Mouse (Mus musculus) CH12.LX (cell line): ENCODE measurements around the gene Dtnb. TPM values are rescaled to one million over a fixed set of nuclear protein-coding genes. Genes with fewer than 3 reads are reported as not detected.

Experiments used
- DNase-seq: peaks from one replicate; pipeline ENCODE4 v3.0.0-alpha.2; 2013; ENCODE audit errors: extremely low read depth
- H3K27ac ChIP-seq: 2 replicates; pipeline ENCODE4 v1.5.1; 2012; ENCODE audit warnings: low read depth, mild to moderate bottlenecking, control low read depth, moderate library complexity; ENCODE audit not compliant: insufficient read depth
- H3K27me3 ChIP-seq: replicated peaks from 2 replicates; pipeline ENCODE3; 2012; ENCODE audit warnings: inconsistent platforms
- H3K36me3 ChIP-seq, 2 experiments: replicated peaks in 1 of 2; 2 replicates each; pipeline versions ENCODE3 to v1.6.1; 2012; ENCODE audit warnings: inconsistent platforms in 1 of 2, low read length in 1 of 2, mild to moderate bottlenecking in 1 of 2, mixed read lengths in 1 of 2, moderate library complexity in 1 of 2; ENCODE audit not compliant: control insufficient read depth in 1 of 2, insufficient read depth in 1 of 2
- H3K4me1 ChIP-seq, 2 experiments: 2 replicates each; pipeline ENCODE4 v1.6.1; 2012; ENCODE audit warnings: inconsistent platforms in 1 of 2, moderate library complexity in 1 of 2; ENCODE audit not compliant: insufficient read depth in 2 of 2, control insufficient read depth in 1 of 2
- H3K4me2 ChIP-seq: 2 replicates; pipeline ENCODE4 v1.6.1; 2012; ENCODE audit warnings: low read depth, mild to moderate bottlenecking, control low read depth; ENCODE audit not compliant: poor library complexity, insufficient read depth, severe bottlenecking
- H3K4me3 ChIP-seq, 3 experiments: fragments of 150-350 bp in 1 of 3; sonication (generic) in 1 of 3; replicated peaks in 1 of 3; 2 replicates each; pipeline versions ENCODE3 to v1.5.1; 2011 to 2012; ENCODE audit warnings: low read depth in 2 of 3, low read length in 2 of 3, mild to moderate bottlenecking in 2 of 3, moderate library complexity in 2 of 3, control low read depth in 1 of 3, improper control_type of control experiment in 1 of 3, inconsistent platforms in 1 of 3, mixed read lengths in 1 of 3; ENCODE audit not compliant: poor library complexity in 1 of 3
- H3K79me2 ChIP-seq: replicated peaks from 2 replicates; pipeline ENCODE4 v1.6.1; 2012; ENCODE audit warnings: mild to moderate bottlenecking, moderate library complexity; ENCODE audit not compliant: control insufficient read depth, poor library complexity, insufficient read depth, severe bottlenecking; ENCODE audit errors: extremely low read depth
- H3K9ac ChIP-seq: 2 replicates; pipeline ENCODE4 v1.6.1; 2012; ENCODE audit warnings: low read depth, mild to moderate bottlenecking, control low read depth, moderate library complexity; ENCODE audit not compliant: insufficient read depth
- H3K9me3 ChIP-seq: replicated peaks from 2 replicates; pipeline ENCODE3; 2012; ENCODE audit warnings: low read length, inconsistent platforms, mixed read lengths
- BHLHE40 ChIP-seq: IDR thresholded peaks from 2 replicates; pipeline ENCODE4 v1.6.1; 2011; ENCODE audit warnings: mild to moderate bottlenecking, low read depth, low read length, improper control_type of control experiment
- CHD1 ChIP-seq: IDR thresholded peaks from 2 replicates; pipeline ENCODE4 v1.6.1; 2012; ENCODE audit warnings: low read depth, low read length, improper control_type of control experiment, inconsistent platforms
- CHD2 ChIP-seq: IDR thresholded peaks from 2 replicates; pipeline ENCODE4 v1.6.1; 2011; ENCODE audit warnings: low read length, improper control_type of control experiment
- CTCF ChIP-seq, 2 experiments: IDR thresholded peaks in 1 of 2; conservative IDR thresholded peaks in 1 of 2; 2 replicates each; pipeline ENCODE4 v1.5.1; 2011 to 2012; ENCODE audit warnings: low read depth in 2 of 2, low read length in 2 of 2, improper control_type of control experiment in 1 of 2, inconsistent platforms in 1 of 2, mild to moderate bottlenecking in 1 of 2, moderate library complexity in 1 of 2
- E2F4 ChIP-seq: IDR thresholded peaks from 2 replicates; pipeline ENCODE4 v1.6.1; 2011; ENCODE audit warnings: low read depth, low read length, improper control_type of control experiment; ENCODE audit not compliant: insufficient replicate concordance
- HCFC1 ChIP-seq: IDR thresholded peaks from 2 replicates; pipeline ENCODE4 v1.6.1; 2012; ENCODE audit warnings: low read depth, mild to moderate bottlenecking, inconsistent platforms, low read length, improper control_type of control experiment
- JUND ChIP-seq: conservative IDR thresholded peaks from 2 replicates; pipeline ENCODE4 v1.6.1; 2011; ENCODE audit warnings: low read depth, low read length, improper control_type of control experiment
- MAX ChIP-seq: IDR thresholded peaks from 2 replicates; pipeline ENCODE4 v1.6.1; 2011; ENCODE audit warnings: low read length, improper control_type of control experiment
- MAZ ChIP-seq: IDR thresholded peaks from 2 replicates; pipeline ENCODE4 v1.6.1; 2012; ENCODE audit warnings: low read depth, mild to moderate bottlenecking, inconsistent platforms, low read length, improper control_type of control experiment, moderate library complexity
- MXI1 ChIP-seq: IDR thresholded peaks from 2 replicates; pipeline ENCODE4 v1.6.1; 2011; ENCODE audit warnings: mild to moderate bottlenecking, low read depth, low read length, improper control_type of control experiment
- MYC ChIP-seq: IDR thresholded peaks from 2 replicates; pipeline ENCODE4 v1.6.1; 2011; ENCODE audit warnings: low read depth, mild to moderate bottlenecking, improper control_type of control experiment, low read length
- POLR2A ChIP-seq: IDR thresholded peaks from 2 replicates; pipeline ENCODE4 v1.6.1; 2011; ENCODE audit warnings: low read depth, mild to moderate bottlenecking, improper control_type of control experiment, low read length
- RAD21 ChIP-seq: IDR thresholded peaks from 2 replicates; pipeline ENCODE4 v1.6.1; 2011; ENCODE audit warnings: low read depth, mild to moderate bottlenecking, low read length, improper control_type of control experiment, moderate library complexity
- SIN3A ChIP-seq: IDR thresholded peaks from 2 replicates; pipeline ENCODE4 v1.6.1; 2012; ENCODE audit warnings: low read length, improper control_type of control experiment, inconsistent platforms
- USF1 ChIP-seq: IDR thresholded peaks from 2 replicates; pipeline ENCODE4 v1.6.1; 2014; ENCODE audit warnings: low read depth, mild to moderate bottlenecking, inconsistent platforms, low read length, improper control_type of control experiment
- ZMIZ1 ChIP-seq: IDR thresholded peaks from 2 replicates; pipeline ENCODE4 v1.6.1; 2012; ENCODE audit warnings: low read depth, mild to moderate bottlenecking, inconsistent platforms, low read length, improper control_type of control experiment
- dilution Hi-C: fragments of 300-500 bp; cut with MboI; formaldehyde crosslinking; loops from 2 replicates; pipeline ENCODE4 v1.14.3; 2020; ENCODE audit warnings: low sequenced_read_pairs; ENCODE audit not compliant: extremely low pct_unique_long_range_greater_than_20kb, extremely low pct_ligation_motif_present
- in situ Hi-C: fragments of 300-500 bp; cut with MboI; formaldehyde crosslinking; loops from 3 replicates; pipeline ENCODE4 v1.14.3; 2019; ENCODE audit warnings: low sequenced_read_pairs, low pct_ligation_motif_present, low pct_unique_long_range_greater_than_20kb, mixed read lengths
- polyA plus RNA-seq: library from polyadenylated mRNA; unstranded; fragments of >175 nt; gene quantifications from 2 replicates; pipeline ENCODE4 v1.2.1, GENCODE M21; 2012; ENCODE audit warnings: low read depth; ENCODE audit not compliant: insufficient read length
- total RNA-seq, 2 experiments: library from RNA; depleted of rRNA; stranded (reverse); fragments of 300-350 nt in 1 of 2; fragments of >200 nt in 1 of 2; gene quantifications; 2 replicates each; pipeline ENCODE4 v1.2.3; 2012 to 2014

Dtnb gene
- total and polyA plus RNA-seq, 3 experiments: 8.1 to 26.0 (median 17.4) TPM

DNA sequence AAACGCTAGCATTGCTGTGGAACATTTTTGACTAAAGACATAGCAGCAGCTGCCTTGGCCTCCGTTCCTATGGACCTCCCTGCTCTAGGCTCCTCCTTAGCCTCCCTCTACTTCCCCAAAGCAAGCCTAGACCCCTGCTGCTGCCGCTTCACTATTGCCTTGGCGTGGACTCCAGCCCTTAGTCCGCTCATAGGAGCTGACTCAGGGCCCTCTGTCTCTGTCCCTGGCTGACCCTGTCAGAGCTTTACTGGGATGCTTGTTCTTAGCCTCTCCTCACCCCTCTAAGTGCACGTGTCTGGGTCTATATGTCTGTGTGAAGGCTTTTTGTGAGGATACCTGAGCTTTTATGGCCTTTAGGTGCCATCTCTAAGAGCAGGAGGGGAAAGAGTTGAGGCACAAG lies 206.1 kb downstream of the Dtnb start:
- TF ChIP-seq BHLHE40: no peak
- no peak overlapping the region for H3K9ac ChIP-seq
- no peaks in the 10 kb centered on the region for H3K27me3 ChIP-seq
- in situ Hi-C loops (no loop called here), dilution Hi-C loops (no loop called here)
- H3K27ac ChIP-seq: no peak overlapping the region
- no peaks in the 10 kb centered on the region for H3K9me3 ChIP-seq
- H3K4me3 ChIP-seq: no peak overlapping the region
- no peak for DNase-seq
- peaks cover 2 to 12% of the 10 kb centered on the region in 2 experiments for H3K36me3 ChIP-seq
- H3K4me1 ChIP-seq: peaks cover 38 to 76% of the 10 kb centered on the region in 2 experiments
- H3K4me2 ChIP-seq: no peak overlapping the region
- no peaks in the 10 kb centered on the region for H3K79me2 ChIP-seq

DNA sequence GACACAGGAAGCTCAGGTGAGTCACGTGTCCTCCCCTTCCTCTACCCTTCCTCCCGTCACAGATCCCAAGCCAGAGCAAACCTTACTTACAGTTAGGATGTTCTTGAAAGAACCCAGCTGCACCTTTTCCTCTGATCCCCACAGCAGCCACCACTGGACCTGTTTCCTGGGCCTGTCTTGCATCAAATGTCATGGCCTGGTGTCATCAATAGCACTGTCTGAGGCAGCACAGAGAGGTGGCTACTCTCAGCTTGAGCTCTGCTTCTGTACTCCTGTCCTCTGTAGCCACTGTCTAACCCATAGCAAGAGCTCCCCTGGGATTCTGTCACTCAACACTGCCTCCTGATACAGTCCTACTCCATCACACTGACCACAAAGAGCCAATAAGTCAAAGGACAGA lies 207.5 kb downstream of the Dtnb start:
- peaks cover 2 to 3% of the 10 kb centered on the region in 2 experiments for H3K36me3 ChIP-seq
- H3K4me3 ChIP-seq: no peak overlapping the region
- H3K4me1 ChIP-seq: peaks cover 29 to 62% of the 10 kb centered on the region in 2 experiments
- H3K9me3 ChIP-seq: no peaks in the 10 kb centered on the region
- no peaks in the 10 kb centered on the region for H3K79me2 ChIP-seq
- TF ChIP-seq MYC (no peak), E2F4 (no peak)
- in situ Hi-C loops (no loop called here), dilution Hi-C loops (no loop called here)
- H3K9ac ChIP-seq: no peak overlapping the region
- H3K4me2 ChIP-seq: no peak overlapping the region
- H3K27ac ChIP-seq: no peak overlapping the region
- no peaks in the 10 kb centered on the region for H3K27me3 ChIP-seq
- no peak for DNase-seq

DNA sequence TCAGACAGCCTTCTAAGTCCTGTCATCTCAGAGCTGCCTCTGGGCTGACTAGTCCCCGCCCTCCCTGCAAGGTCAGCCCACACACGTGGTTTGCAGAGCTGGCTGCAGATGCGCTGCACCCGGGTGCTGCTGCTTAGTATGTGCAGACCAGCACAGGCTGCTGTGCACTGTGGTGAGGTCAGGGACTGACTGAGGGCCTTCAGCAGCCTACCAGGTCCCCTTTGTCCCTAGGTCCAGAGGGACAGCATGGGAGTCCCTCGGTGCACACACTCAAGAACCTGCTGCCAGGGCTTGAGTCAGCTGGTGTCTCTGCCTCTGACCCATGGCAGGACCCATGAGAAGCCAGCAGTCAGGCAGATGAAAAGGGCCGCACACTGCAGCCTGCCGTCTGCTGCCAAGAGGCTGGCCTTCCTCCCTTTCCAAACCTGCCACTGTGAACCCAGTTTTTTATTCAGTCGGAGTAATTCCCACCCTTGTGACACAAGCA lies 208.3 kb downstream of the Dtnb start:
- H3K27ac ChIP-seq: no peak overlapping the region

More for the DNA sequence above, 208.3 kb downstream of the Dtnb start:
- Histone ChIP-seq H3K9ac (no peak overlapping the region), H3K36me3 (peaks cover 2 to 3% of the 10 kb centered on the region in 2 experiments), H3K4me2 (no peak overlapping the region), H3K79me2 (no peaks in the 10 kb centered on the region), H3K9me3 (no peaks in the 10 kb centered on the region), H3K4me3 (peak overlapping the region in 1 of 3 experiments; percentile 21), H3K4me1 (peaks cover 29 to 56% of the 10 kb centered on the region in 2 experiments)
- in situ Hi-C loops: no loop called here
- peak; percentile 79 for DNase-seq
- no peak for TF ChIP-seq CTCF (conservative IDR thresholded peaks at IDR 0.05 in 1 of 2, IDR thresholded peaks at IDR 0.05 in 1 of 2; ENCODE audit: low read depth in 2 of 2, low read length in 2 of 2)
- TF ChIP-seq MAX: peak; percentile 63; the same call in 1 of the 2 replicates
- no peak for TF ChIP-seq MAZ
- no peak for TF ChIP-seq HCFC1
- peak; percentile 43 for TF ChIP-seq USF1
- TF ChIP-seq CHD1: no peak
- 0 out of 2 replicates have a peak, but pooled peaks have one; percentile 32 for TF ChIP-seq POLR2A
- no peak for TF ChIP-seq ZMIZ1
- peak; percentile 82 for TF ChIP-seq MXI1
- peak; percentile 30; the same call in 1 of the 2 replicates for TF ChIP-seq SIN3A
- TF ChIP-seq RAD21: no peak
- no peak for TF ChIP-seq JUND
- no peak for TF ChIP-seq CHD2
- TF ChIP-seq, all 38 proteins: peak for 5
- dilution Hi-C loops: no loop called here
- H3K27me3 ChIP-seq: no peaks in the 10 kb centered on the region
